Mouse (Mus musculus) gastrocnemius, postnatal 4 days (tissue): ENCODE data around the gene Dhdh. TPM values are rescaled to one million over a fixed set of nuclear protein-coding genes. Genes with fewer than 3 reads are reported as not detected.
A peak's percentile ranks its signal among the peaks of the same experiment; 100 is the strongest.
"Not testable (repeated sequence)": the region's sequence is repeated elsewhere in the genome, so short reads cannot be mapped to it uniquely, and the experiment has no call there.

Experiments used
- DNase-seq, 2 experiments: peaks; one replicate each; pipeline ENCODE4 v3.0.0; 2021 to 2022; ENCODE audit warnings: low spot score in 2 of 2, mixed read lengths in 2 of 2
- total RNA-seq, 2 experiments: library from RNA; stranded (reverse); gene quantifications; 2 replicates each; pipeline ENCODE4 v1.2.3; 2021

Dhdh gene
- total RNA-seq, 2 experiments from 2014 or later, result 8.3 TPM

DNA sequence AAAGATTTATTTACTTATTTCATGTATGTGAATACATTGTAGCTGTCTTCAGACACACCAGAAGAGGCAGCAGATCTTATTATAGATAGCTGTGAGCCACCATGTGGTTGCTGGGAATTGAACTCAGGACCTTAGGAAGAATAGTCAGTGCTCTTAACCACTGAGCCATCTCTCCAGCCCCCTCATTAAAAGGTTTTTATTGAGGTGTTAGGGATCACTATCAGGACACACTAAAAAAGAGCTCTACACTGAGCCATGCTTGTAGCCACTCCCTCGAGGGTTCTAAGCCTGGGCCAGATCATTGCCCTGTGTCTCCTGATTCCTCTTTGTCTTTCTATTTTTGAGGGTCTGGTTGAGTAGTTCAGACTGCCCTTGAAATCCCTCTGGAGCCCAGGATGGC, 12.2 kb downstream of the Dhdh start:
- no peak for DNase-seq

DNA sequence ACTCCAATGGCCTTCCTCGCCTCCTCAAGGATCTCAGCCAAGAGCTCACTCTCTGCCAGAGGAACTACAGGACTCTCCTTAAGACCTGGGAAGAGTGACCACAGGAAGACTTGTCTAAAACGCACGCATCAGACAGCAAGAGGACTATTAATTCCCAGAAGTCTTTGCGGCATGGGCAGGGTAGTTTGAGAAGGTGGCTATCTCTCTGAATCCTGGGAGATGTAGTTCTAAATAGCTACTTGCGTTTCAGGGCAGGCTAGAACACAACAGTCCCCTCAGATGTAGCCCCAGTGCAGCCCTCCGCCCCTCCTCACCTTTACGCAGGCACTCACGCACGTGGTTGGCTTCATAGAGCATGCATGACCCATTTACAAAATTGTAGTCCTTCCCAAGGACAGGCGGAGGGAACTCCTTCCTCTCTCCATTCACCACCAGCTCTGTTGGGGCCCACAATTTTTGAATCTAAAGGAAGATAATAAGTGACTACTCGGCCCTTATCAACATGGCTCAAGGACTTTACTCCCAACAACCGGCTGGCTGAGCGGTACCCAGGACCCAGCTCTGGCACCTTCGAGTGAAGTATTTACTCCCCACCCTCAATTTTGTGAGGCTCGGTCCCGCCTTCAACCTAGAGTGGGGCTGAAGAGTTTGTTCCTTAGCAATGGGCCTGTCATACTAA, 13.2 kb downstream of the Dhdh start:
- no peak for DNase-seq

DNA sequence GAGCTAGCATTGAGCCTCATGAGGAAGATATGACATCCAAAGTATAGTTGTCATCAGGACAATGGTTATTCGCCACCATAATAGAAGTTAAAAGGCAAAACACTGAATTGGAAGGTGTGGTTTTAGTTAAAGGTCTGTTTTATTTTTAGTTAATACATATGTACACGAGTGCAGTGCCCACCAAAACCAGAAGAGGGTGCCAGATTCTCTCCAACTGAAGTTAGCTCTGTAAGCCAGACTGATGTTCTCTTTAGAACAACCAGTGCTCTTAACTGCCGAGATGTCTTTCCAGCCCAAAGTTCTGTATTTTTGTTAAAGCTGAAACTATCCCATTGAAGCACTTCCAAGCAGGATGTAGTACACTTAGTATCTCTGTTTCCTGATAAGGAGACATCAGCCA, 17.7 kb downstream of the Dhdh start:
- DNase-seq, result peak in 1 of 2 experiments; percentile 71

DNA sequence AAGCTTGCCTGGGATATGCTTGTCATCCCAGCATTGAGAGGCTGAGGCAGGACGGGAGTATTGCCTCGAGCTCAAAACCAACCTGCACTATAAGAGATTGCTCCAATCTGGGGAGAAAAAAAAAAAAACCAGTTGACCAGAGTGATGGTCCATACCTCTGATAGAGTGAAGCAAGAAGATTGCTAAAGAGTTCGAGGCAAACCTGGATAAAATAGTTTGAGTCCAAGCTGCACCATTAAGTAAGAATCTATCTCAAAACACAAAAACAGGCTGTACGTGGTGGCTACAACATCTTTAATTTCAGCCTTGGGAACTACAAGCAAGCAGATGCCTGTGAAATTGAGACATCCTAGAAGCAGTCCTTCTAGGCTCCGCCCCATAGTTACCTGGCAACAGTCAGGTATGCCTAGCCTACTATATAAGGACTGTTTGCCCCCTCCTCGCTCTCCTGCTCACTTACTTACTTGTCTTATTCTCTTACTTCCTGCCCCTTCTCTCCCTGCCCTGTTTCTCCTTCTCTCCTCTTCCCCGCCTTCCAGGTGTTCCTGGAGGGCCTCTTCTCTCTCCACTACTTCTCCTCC, 21.4 kb downstream of the Dhdh start:
- DNase-seq, result no peak

DNA sequence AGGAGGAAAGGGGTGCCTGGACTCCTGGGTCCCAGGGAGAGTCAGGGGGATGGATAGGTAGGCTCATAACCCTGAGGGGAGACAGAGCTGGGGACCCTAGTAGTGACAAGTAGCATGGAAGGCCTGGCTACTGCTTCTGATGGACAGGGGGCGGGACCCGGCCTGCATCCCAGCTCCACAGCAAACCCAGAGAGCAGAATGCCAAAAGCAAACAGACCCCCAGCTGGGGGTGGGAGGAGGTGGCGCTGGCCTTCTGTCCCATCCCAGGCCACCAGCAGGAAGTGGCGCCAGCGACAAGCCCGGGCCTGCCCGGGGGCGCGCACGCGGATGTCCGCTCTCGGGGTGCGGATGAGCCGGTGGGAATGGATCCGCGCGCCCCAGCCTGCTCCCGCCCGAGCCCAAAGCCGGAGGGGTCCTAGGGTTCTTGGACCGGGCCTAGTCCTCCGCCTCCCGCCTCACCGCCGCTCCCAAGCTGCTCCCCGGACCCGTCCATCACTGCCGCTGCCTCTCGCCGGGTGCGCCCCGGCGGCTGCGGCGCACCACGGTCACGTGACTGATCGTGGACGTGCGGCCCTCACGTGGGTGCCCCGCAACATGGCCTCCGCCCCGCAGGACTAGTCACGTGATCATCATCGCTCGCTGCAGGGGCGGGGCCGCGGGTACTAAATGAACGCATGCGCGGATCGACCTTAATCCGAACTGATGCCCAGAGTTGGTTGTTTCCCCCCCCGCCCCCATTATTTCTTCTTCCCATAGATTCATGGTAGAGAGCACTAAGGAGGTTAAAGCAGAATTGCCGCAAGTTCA, 22.1 kb downstream of the Dhdh start, which contains the start of gene Bax:
TSS of gene Bax (minus strand) at position 616 of the 807 bp plus-strand sequence.
- peak; percentile 92 to 98 for DNase-seq

DNA sequence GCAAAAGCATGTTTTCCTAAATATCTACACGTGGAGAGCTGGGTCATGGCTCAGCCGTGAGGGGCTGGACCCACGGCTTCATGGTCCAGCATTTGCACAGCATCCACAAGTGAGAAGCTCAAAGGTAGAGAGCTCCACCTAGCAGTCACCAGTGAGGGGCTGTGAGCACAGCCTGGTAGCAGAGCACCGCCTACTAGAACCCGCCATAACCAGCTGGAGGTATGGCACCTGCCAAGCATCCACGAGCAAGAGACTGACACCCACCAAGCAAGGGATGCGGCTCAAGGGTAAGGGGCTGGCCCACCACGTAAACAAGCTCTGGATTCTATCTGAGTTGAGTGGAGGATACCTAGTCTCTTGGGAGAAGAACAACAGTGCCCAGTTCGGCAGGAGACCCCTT, 23.1 kb downstream of the Dhdh start:
- no peak for DNase-seq

DNA sequence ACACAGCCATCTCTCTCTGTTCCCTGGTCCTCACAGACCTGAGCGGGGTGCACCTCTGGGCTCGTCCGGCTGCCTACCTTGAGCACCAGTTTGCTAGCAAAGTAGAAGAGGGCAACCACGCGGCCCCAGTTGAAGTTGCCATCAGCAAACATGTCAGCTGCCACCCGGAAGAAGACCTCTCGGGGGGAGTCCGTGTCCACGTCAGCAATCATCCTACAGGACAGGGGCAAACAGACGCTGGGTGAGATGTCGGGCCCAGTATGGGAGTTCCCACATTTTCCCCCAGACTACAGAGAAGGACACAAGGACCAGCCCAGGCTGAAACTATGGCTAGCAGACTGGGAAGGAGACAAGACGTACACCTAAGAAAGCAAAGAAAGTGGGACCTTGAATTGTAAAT, 23.5 kb downstream of the Dhdh start:
- DNase-seq, result no peak

DNA sequence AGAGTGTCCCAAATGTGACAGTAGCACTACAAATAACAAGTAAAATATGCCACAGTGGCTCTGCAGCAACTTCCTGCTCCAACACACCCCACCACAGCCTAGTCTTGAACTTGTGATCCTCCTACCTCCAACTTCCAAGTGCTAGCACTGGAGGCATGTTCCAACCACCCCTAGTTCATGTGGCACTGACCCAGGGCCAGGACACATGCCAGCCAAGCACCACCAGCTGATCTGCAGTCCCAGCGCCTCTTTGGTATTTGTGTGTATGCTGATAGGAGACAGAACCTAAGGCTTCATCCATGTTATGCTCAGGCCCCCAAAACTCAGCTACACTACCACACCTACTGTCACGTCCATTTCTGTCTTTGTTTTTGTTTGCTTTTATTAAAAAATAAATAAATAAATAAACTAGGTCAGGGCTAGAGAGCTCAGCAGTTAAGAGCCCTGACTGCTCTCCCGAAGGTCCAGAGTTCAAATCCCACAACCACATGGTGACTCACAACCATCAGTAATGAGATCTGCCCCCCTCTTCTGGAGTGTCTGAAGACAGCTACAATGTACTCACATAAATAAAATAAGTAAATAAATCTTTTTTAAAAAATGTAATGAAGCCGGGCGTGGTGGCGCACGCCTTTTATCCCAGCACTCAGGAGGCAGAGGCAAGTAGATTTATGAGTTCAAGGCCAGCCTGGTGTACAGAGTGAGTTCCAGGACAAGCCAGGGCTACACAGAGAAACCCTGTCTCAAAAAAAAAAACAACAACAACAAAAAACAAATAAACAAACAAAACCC, 24.4 kb downstream of the Dhdh start:
- no peak for DNase-seq

DNA sequence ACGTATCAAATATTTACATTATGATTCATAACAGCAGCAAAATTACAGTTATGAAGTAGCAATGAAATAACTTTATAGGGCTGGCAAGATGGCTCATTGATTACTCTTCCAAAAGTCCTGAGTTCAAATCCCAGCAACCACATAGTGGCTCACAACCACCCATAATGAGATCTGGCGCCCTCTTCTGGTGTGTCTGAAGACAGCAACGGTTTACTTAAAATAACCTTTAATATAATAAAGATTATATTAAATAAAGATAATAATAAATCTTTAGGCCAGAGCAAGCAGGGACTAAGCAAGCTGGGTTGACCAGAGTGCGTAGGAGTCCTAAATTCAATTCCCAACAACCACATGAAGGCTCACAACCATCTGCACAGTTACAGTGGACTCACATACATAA, 25.7 kb downstream of the Dhdh start:
- not testable (repeated sequence) for DNase-seq

DNA sequence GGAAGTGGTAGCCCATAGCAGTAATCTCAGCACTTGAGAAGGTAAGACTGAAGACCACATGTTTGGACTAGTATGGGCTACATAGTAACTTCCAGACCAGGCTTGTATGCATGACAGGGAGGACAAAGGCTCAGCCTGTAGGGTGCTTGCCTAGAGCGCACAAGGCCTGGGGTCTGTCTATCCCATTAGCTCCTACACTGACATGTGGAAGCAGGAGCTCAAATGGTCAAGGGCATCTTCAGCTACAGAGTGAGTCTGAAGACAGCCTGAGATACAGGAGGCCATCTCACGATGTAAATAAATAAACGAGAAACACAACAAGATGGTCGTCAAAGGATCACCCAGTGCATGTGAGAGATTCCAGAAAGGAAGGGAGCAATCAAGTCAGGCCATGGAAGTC, 26.3 kb downstream of the Dhdh start:
- DNase-seq, result no peak

DNA sequence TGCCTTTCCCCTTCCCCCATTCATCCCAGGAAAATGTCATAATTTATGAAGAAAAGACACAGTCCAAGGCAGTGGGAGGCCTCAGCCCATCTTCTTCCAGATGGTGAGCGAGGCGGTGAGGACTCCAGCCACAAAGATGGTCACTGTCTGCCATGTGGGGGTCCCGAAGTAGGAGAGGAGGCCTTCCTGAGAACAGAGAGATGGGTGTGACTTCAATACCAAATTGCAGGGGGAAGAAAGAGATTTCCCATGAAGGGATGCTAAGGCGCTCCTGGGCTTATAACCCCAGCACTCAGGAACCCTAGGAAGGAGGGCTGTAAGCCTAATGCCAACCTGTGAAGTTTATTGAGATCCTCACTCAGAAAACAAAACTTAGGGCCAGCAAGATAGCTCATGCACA, 26.8 kb downstream of the Dhdh start:
- no peak for DNase-seq

DNA sequence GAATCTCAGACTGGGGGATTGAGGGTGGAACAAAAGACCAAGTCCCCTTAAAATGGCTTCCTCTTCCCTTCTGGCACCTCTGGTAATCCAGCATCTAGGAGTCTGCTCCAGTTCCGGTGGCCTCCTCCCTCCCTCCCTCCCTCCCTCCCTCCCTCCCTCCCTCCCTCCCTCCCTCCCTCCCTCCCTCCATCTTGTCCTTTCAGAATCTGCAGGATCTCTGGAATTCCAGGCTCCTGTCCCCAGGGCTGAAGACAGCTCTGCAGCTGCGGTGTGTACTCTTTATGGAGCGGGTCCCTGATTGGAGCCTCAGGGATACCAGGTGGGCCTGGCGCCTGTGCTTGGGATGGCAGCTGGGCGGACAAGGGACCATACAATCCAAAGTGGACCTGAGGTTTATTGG, 27.3 kb downstream of the Dhdh start:
- DNase-seq, result no peak

DNA sequence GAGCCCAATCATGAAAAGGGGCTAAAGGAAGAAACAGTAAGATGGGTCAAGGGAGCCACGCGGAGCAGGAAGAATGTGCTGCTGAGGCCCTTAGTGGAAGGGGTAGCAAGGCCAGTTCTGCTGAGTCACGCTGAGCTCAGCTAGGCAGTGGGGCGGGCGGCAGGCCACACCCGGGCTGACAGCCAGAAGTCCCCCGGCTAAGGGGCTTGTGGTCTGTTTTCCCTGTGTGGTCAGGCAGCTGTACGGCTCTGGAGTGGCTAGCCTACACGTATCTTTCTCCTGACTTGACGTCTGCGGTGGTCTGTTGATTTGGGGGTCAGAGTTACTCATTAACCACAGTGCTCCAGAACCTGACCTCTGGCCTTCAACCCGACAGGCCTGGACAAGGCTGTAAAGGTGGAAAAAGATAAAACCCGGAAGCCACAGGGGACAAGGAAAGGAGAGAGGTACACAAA, 27.7 kb downstream of the Dhdh start:
- peak in 1 of 2 experiments; percentile 66 for DNase-seq

DNA sequence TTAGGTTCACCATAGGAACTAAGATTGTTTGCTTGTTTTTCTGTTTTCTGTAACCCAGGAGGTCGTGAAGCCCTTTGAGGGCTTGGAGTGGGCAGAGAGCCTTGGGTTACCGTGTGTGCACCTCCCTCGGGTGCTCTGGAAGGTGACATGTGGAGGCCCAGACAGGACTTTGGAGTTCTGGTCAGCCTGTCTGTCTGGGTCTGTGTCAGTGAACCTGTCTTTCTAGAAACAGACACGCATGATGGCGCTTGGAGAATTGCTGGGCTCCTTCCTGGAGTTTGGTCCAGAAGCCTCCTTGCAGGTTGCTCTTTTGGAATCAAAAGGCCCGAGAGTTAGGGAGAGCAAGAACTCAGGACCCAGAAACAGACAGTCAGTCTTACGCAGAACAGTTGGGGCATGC, 28.2 kb downstream of the Dhdh start:
- no peak for DNase-seq

DNA sequence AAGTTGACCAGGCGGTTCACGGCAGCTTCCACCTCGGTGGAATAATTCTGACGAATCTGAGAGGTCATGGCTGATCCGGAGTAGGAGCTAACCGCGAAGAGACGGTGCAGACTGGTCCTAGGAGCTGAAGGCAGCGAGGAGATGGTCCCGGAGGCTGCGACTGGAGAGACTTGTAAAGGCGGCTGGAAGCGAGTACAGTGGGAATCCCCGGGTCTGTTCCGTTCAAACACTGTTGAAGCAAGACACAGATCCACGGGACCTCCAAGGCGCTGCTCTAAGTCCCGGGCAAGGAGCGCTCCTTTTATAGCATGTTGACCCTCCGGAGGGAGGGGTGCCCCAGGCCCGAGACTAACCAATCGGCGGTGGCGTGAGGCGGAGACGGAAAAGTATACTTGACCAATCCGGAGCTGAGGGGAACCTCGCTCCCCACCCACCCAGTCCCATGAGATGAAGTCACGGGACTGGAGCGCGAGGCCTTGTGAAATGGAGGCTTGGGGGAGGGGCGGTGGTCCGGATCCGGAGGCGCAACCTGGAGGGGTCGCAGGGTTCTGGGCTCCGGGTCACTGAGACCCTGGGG, 29.0 kb downstream of the Dhdh start, which contains the start of gene Ftl1:
TSS of gene Ftl1 (minus strand) at position 321 of the 577 bp plus-strand sequence.
- peak; percentile 93 to 96 for DNase-seq

DNA sequence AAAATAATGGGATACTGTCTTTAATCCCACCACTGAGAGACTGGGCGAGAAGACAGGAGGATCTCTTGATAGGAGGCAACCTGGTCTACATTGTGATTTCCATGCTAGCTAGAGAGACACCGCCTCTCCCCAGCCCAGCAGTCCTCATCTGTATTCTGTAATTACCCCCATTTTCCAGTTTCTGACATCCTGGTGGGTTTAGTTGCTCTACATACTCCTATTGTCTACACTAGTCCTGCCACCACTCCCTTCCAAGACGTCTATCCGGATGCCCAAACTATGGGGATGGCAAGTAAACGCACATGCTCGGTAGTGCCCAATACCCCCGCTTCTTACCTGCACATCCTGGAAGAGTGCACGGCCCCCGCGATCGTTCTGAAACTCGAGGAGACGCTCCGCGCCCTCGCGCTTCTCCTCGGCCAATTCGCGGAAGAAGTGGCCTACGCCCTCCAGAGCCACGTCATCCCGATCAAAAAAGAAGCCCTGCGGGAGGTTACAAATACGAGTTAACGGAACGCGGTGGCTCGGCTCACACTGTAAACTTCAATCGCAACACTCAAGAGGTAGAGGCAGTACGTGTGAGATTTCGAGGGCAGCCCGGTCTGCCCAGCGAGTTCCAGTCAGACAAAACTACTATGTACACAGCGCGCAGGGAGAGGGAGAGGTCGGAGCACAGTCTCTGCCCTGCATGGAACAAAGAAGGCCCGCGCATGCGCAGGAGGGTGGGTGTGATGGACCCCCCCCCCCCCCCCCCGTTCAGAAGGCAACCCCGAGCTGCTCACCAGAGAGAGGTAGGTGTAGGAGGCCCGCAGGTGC, 29.6 kb downstream of the Dhdh start:
- DNase-seq, result peak; percentile 78 to 86

DNA sequence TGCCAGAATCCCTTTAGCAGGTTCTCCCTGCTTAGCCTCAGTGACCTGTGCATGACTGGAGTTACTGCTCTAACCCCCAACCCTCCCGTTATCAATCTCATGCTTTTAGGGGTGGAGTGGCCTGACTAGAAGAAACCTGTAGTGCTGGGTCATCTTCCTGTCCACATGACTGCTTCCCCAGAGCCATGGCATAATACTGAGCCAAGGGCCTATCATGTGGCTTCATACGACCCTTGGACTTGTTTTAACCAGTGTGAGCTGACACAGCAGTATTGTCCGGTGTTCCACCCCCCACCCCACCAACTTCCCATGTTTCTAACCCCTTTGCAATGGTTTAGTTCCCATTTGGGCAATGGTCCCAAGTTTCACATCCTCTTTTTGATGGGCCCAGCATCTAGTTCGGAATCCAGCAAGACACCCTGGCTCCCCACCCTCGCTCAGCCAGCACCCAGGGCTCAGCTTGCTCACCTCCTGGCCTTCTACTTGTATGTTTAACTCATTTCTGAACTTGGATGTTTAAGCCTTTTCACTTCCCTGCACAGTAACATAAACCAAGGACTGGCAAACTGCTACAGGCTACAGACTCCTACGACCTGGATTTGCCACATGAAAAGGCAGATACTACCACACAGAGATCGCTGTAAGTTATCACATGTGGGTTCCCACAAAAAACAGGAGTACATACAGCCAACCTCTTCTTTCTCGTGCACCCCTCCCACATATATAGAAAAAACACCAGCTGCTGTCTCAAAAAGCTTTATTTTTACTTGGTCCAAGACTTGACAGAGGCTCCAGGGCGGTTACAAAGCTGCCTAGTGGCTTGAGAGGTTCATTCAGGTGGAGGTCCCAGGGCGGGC, 31.2 kb downstream of the Dhdh start:
- no peak for DNase-seq

DNA sequence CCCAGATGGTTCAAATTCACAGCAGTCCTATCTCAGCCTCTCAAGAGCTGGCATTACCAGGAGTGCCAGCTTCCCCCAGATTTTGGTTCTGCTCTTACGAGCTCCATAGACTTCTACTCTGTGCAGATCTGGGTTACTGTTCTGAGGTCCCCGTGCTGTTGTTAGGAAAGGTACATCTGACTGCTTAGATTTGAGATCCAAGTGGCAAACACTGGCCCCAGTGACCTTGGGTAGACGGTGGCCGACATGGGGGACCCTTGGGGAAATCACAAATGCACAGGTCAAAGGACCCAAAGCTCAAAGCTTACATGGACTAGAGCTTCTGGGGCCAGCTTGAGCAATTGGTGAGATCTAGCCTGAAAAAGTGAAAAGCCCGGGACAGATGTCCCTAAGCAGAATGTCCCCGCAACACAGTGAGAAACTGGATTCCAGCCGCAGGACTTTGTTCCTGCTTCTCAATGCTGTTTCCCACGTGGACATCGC, 31.8 kb downstream of the Dhdh start:
- DNase-seq, result no peak
